In genomic region chr13:5592556-5593061, GRCm38 (mm10) we compare ENCODE assay signal across 10 mouse cellular contexts.
A peak's percentile ranks its signal among the peaks of the same experiment; 100 is the strongest.
DNase-seq lines count a peak whose midpoint lies in the region; ATAC-seq and TF ChIP-seq lines count a peak whose summit lies in the region.
"Had no signal": no experiment of that assay in that cellular context is flagged by ENCODE, and none has a peak within 500 bp of the region (broad histone marks: within the 10 kb centered on the region; RNA-seq: fewer than 3 reads in every experiment).

No protein-coding gene starts in this region.

- peak; percentile 78 for ATAC-seq in activated CD4-positive, CD25-positive, alpha-beta regulatory T cell, adult 4 months
- no peak for ATAC-seq in erythroblast, adult 5-6 weeks (replicated peaks; ENCODE audit: low FRiP score, poor library complexity, severe bottlenecking)

- intact Hi-C loops in gastrocnemius, adult 2 months (cut with DNase I) = no loop called here
- intact Hi-C loops in heart, postnatal 25 days (cut with DNase I) = loop anchor here (1.0 to 10.0 kb wide), 5 partner anchors 160 to 930 kb away; no protein-coding TSS in a partner anchor

- no peak overlapping the region; the same call in 1 of the 2 replicates for H3K4me3 ChIP-seq in gastrocnemius, adult 2 months

- H3K27ac ChIP-seq in gastrocnemius, adult 2 months = peak overlapping the region; percentile 78

- DNase-seq in gastrocnemius, adult 2 months = no peak
- DNase-seq in gastrocnemius, adult 8-10 months (ENCODE audit: low spot score in 2 of 2) = no peak
- peak; percentile 36 for DNase-seq in heart, postnatal 25 days (ENCODE audit: low spot score)
- DNase-seq in lung, postnatal 36 days = peak; percentile 82
- no peak for DNase-seq in cerebellum, postnatal 25 days
- no peak for DNase-seq in cerebellum, adult 9-11 months
- DNase-seq: gastrocnemius, postnatal 10 days; thymus, postnatal 36 days had no signal

- no peak for TF ChIP-seq CTCF in gastrocnemius, adult 2 months (IDR thresholded peaks at IDR 0.05)

Comparison
In these comparisons a context has a peak if more than half of its experiments do, and no peak if none do; other contexts are left out.
1. DNase-seq: peak in heart, postnatal 25 days (single experiment) and lung, postnatal 36 days (single experiment); none in gastrocnemius, adult 2 months (single experiment), gastrocnemius, adult 8-10 months (0 of 2), cerebellum, postnatal 25 days (0 of 2) and cerebellum, adult 9-11 months (single experiment).